Mouse (Mus musculus) testis, adult 2 months (tissue): Measurements from ENCODE around the gene Klhl32. TPM values are rescaled to one million over a fixed set of nuclear protein-coding genes. Genes with fewer than 3 reads are reported as not detected.
"Not testable (repeated sequence)": the region's sequence is repeated elsewhere in the genome, so short reads cannot be mapped to it uniquely, and the experiment has no call there.

ENCODE experiments used
- H3K27ac ChIP-seq: fragments of 200-500 bp; 2 replicates; pipeline ENCODE4 v1.5.1; 2012; ENCODE audit warnings: low read depth, low read length; ENCODE audit not compliant: control insufficient read depth, insufficient read depth
- H3K27me3 ChIP-seq: fragments of 200-500 bp; 2 replicates; pipeline ENCODE4 v1.6.1; 2012; ENCODE audit warnings: mild to moderate bottlenecking, low read length, moderate library complexity; ENCODE audit not compliant: control insufficient read depth, insufficient read depth
- H3K36me3 ChIP-seq: fragments of 200-500 bp; 2 replicates; pipeline ENCODE4 v1.6.1; 2012; ENCODE audit warnings: mild to moderate bottlenecking, low read length; ENCODE audit not compliant: control insufficient read depth, insufficient read depth
- H3K4me1 ChIP-seq: fragments of 200-500 bp; 2 replicates; pipeline ENCODE4 v1.6.1; 2012; ENCODE audit warnings: low read length; ENCODE audit not compliant: control insufficient read depth, insufficient read depth
- H3K4me3 ChIP-seq: fragments of 200-500 bp; 2 replicates; pipeline ENCODE4 v1.5.1; 2012; ENCODE audit warnings: low read depth, mild to moderate bottlenecking, low read length, moderate library complexity, mixed read lengths; ENCODE audit not compliant: control insufficient read depth
- CTCF ChIP-seq: fragments of 200-500 bp; IDR thresholded peaks from 2 replicates; pipeline ENCODE4 v1.5.1; 2012; ENCODE audit warnings: low read depth, mild to moderate bottlenecking, inconsistent platforms, low read length, moderate library complexity; ENCODE audit not compliant: control insufficient read depth, insufficient read depth, insufficient replicate concordance
- POLR2A ChIP-seq: fragments of 200-500 bp; IDR thresholded peaks from 2 replicates; pipeline ENCODE4 v1.6.1; 2012; ENCODE audit warnings: low read depth, mild to moderate bottlenecking, inconsistent platforms, low read length, moderate library complexity; ENCODE audit not compliant: control insufficient read depth
- polyA plus RNA-seq: library from polyadenylated mRNA; depleted of rRNA; stranded (reverse); fragments of >200 nt; gene quantifications from 2 replicates; pipeline ENCODE4 v1.2.3, GENCODE M21; 2012

Gene Klhl32
- polyA plus RNA-seq, 1 experiment, result 2.4 TPM

- H3K36me3 ChIP-seq, result no peaks in the 10 kb centered on the region
- no peaks in the 10 kb centered on the region for H3K4me1 ChIP-seq
- no peaks in the 10 kb centered on the region for H3K27me3 ChIP-seq
- H3K27ac ChIP-seq, result no peak overlapping the region
- H3K4me3 ChIP-seq, result no peak overlapping the region
- no peak for TF ChIP-seq POLR2A
- no peak for TF ChIP-seq CTCF
Observed at GRCm38 (mm10) chr4:24659218-24659617, 191.7 kb downstream of the Klhl32 start.

GRCm38 (mm10) chr4:24644735-24645134 is 206.2 kb downstream of the Klhl32 start:
- not testable (repeated sequence) for H3K36me3 ChIP-seq, H3K27ac ChIP-seq, H3K27me3 ChIP-seq, H3K4me1 ChIP-seq, H3K4me3 ChIP-seq

GRCm38 (mm10) chr4:24642306-24642705 is 208.6 kb downstream of the Klhl32 start:
- Histone ChIP-seq H3K27ac (no peak overlapping the region), H3K27me3 (no peaks in the 10 kb centered on the region), H3K36me3 (no peaks in the 10 kb centered on the region), H3K4me3 (no peak overlapping the region), H3K4me1 (no peaks in the 10 kb centered on the region)
- TF ChIP-seq CTCF (no peak), POLR2A (no peak)

DNA sequence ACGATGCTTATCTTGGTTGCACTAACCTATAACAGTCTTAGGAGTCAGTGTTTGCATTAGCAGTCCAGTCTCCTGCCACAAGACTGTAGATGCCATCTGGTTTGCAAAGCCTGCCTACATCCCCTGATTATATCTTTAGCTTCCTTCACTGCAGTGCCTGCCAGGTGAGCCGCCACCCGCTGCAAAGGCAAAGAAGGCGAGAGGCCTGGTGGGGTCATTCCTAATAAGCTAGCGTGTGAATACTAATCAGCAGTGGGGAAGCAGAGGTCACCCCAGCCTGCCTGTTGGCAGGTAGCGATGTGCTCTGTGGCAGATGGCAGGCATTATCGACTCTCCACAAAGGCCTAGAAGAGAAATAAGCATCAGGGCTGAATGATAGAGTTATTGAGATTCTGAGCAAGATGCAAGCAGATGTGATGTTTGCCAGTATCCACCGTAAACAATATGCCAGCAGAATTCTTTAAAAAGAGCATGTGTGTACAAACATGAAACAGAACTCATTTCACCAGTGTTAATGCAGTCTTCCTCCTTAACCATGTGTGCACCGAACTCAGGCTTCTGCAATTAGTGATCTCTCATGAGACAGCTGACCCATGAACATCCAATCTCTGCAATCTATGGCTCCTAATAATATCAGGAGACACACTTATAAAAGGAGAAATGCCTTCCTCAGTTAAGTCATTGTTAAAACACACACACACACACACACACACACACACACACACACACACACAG is 219.6 kb downstream of the Klhl32 start:
- no peaks in the 10 kb centered on the region for H3K27me3 ChIP-seq
- H3K27ac ChIP-seq, result no peak overlapping the region
- H3K4me3 ChIP-seq, result no peak overlapping the region
- H3K36me3 ChIP-seq, result no peaks in the 10 kb centered on the region
- H3K4me1 ChIP-seq, result no peaks in the 10 kb centered on the region
- TF ChIP-seq CTCF, result no peak

DNA sequence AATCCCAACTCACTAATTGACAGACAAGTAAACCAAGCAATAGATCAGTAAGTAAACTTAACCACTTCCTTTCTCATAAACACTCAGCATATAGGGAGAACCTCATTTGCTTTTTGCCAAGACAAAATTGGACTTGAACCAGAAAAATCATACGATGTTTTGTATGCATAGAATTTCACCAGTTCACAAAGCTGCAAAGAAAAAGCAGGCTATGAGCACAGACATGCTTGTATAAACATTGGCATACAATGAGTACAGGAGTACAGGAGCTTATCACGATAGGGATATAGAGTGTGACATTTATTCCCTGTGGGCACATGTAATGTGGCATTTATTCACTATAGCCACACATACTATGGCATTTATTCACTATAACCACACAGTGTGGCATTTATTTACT is 220.5 kb downstream of the Klhl32 start:
- Histone ChIP-seq H3K4me3 (no peak overlapping the region), H3K27me3 (no peaks in the 10 kb centered on the region), H3K27ac (no peak overlapping the region), H3K36me3 (no peaks in the 10 kb centered on the region), H3K4me1 (no peaks in the 10 kb centered on the region)
- no peak for TF ChIP-seq CTCF
- TF ChIP-seq POLR2A, result no peak

GRCm38 (mm10) chr4:24627871-24628270 is 223.1 kb downstream of the Klhl32 start:
- H3K27me3 ChIP-seq, result no peaks in the 10 kb centered on the region
- H3K4me1 ChIP-seq, result no peaks in the 10 kb centered on the region
- H3K27ac ChIP-seq, result no peak overlapping the region
- no peak for TF ChIP-seq CTCF
- no peak for TF ChIP-seq POLR2A
- no peaks in the 10 kb centered on the region for H3K36me3 ChIP-seq
- H3K4me3 ChIP-seq, result no peak overlapping the region

GRCm38 (mm10) chr4:24626686-24627085 is 224.2 kb downstream of the Klhl32 start:
- TF ChIP-seq POLR2A (no peak), CTCF (no peak)
- no peak overlapping the region for H3K27ac ChIP-seq
- H3K36me3 ChIP-seq, result no peaks in the 10 kb centered on the region
- no peaks in the 10 kb centered on the region for H3K27me3 ChIP-seq
- H3K4me3 ChIP-seq, result no peak overlapping the region
- no peaks in the 10 kb centered on the region for H3K4me1 ChIP-seq
